Mouse (Mus musculus): ENCODE measurements around the gene Amh.

GRCm38 (mm10) chr10:80831136-80831535 lies 26.1 kb downstream of the Amh start:
- no peak for TF ChIP-seq CTCF (IDR thresholded peaks at IDR 0.05; ENCODE audit: borderline replicate concordance, insufficient read depth, low read length)
- no peak for TF ChIP-seq POLR2A (IDR thresholded peaks at IDR 0.05; ENCODE audit: low read depth, low read length)
